Mouse (Mus musculus) ES-Bruce4 (cell line): ENCODE measurements around the gene Usf2.
"Not testable (repeated sequence)": the region's sequence is repeated elsewhere in the genome, so short reads cannot be mapped to it uniquely, and the experiment has no call there.

ENCODE experiments used
- CTCF ChIP-seq: IDR thresholded peaks from one replicate; pipeline ENCODE4 v1.8.1; 2011; ENCODE audit warnings: low read depth, low read length
- EP300 ChIP-seq: IDR thresholded peaks from 2 replicates; pipeline ENCODE4 v1.6.1; 2011; ENCODE audit warnings: low read depth, low read length; ENCODE audit not compliant: insufficient read depth
- POLR2A ChIP-seq: IDR thresholded peaks from one replicate; pipeline ENCODE4 v1.8.1; 2011; ENCODE audit warnings: low read length; ENCODE audit not compliant: insufficient read depth

GRCm38 (mm10) chr7:30949902-30950301 lies 6.7 kb downstream of the Usf2 start:
- not testable (repeated sequence) for TF ChIP-seq CTCF, EP300, POLR2A
